Mouse (Mus musculus): ENCODE results near the gene Pgrmc2. TPM values are rescaled to one million over a fixed set of nuclear protein-coding genes. Genes with fewer than 3 reads are reported as not detected.
A peak's percentile ranks its signal among the peaks of the same experiment; 100 is the strongest.

Gene Pgrmc2
- polyA plus RNA-seq, 1 experiment from 2014 or later = 17.1 TPM

GRCm38 (mm10) chr3:41081474-41082301 is 1.2 kb downstream of the Pgrmc2 start:
- Histone ChIP-seq H3K27ac (ENCODE audit: low read depth) (peak overlapping the region; percentile 90), H3K4me1 (ENCODE audit: insufficient read depth) (peaks cover 20% of the 10 kb centered on the region), H3K27me3 (ENCODE audit: insufficient read depth, low read length) (no peaks in the 10 kb centered on the region), H3K4me3 (ENCODE audit: low read depth, low read length) (peak overlapping the region; percentile 91), H3K36me3 (replicated peaks; ENCODE audit: insufficient read depth, low read length) (no peaks in the 10 kb centered on the region), H3K9me3 (ENCODE audit: low read length) (no peaks in the 10 kb centered on the region), H3K4me2 (ENCODE audit: low read depth, low read length) (peak overlapping the region; percentile 93), H3K9ac (replicated peaks) (peak overlapping the region; percentile 75)
- ATAC-seq = no peak
- peak; percentile 30 for DNase-seq
- 5% methylated on average over 23 of the region's 23 CpGs for WGBS (ENCODE audit: insufficient replicate concordance)
- TF ChIP-seq CTCF (IDR thresholded peaks at IDR 0.05; ENCODE audit: low read depth) (no peak), EP300 (IDR thresholded peaks at IDR 0.05; ENCODE audit: low read depth) (no peak)

GRCm38 (mm10) chr3:41080724-41081123 is 2.1 kb downstream of the Pgrmc2 start:
- Histone ChIP-seq H3K9ac (replicated peaks) (no peak overlapping the region), H3K4me3 (ENCODE audit: low read depth, low read length) (no peak overlapping the region), H3K4me2 (ENCODE audit: low read depth, low read length) (peak overlapping the region; percentile 93), H3K27ac (ENCODE audit: low read depth) (no peak overlapping the region), H3K9me3 (ENCODE audit: low read length) (no peaks in the 10 kb centered on the region), H3K27me3 (ENCODE audit: insufficient read depth, low read length) (no peaks in the 10 kb centered on the region), H3K36me3 (replicated peaks; ENCODE audit: insufficient read depth, low read length) (no peaks in the 10 kb centered on the region), H3K4me1 (ENCODE audit: insufficient read depth) (peaks cover 20% of the 10 kb centered on the region)
- 34% methylated on average over 3 of the region's 3 CpGs for WGBS (ENCODE audit: insufficient replicate concordance)
- DNase-seq (peak; percentile 31), ATAC-seq (no peak)
- no peak for TF ChIP-seq CTCF (IDR thresholded peaks at IDR 0.05; ENCODE audit: low read depth)
- no peak for TF ChIP-seq EP300 (IDR thresholded peaks at IDR 0.05; ENCODE audit: low read depth)

GRCm38 (mm10) chr3:41078673-41079072 is 4.2 kb downstream of the Pgrmc2 start:
- Histone ChIP-seq H3K4me3 (ENCODE audit: low read depth, low read length) (no peak overlapping the region), H3K27me3 (ENCODE audit: insufficient read depth, low read length) (no peaks in the 10 kb centered on the region), H3K4me2 (ENCODE audit: low read depth, low read length) (no peak overlapping the region), H3K9me3 (ENCODE audit: low read length) (no peaks in the 10 kb centered on the region), H3K4me1 (ENCODE audit: insufficient read depth) (peaks cover 12% of the 10 kb centered on the region), H3K36me3 (replicated peaks; ENCODE audit: insufficient read depth, low read length) (no peaks in the 10 kb centered on the region), H3K9ac (replicated peaks) (no peak overlapping the region), H3K27ac (ENCODE audit: low read depth) (no peak overlapping the region)
- DNase-seq = no peak
- WGBS (ENCODE audit: insufficient replicate concordance) = 82% methylated on average over 2 of the region's 2 CpGs
- TF ChIP-seq EP300 (IDR thresholded peaks at IDR 0.05; ENCODE audit: low read depth) (no peak), CTCF (IDR thresholded peaks at IDR 0.05; ENCODE audit: low read depth) (no peak)
- no peak for ATAC-seq

- Histone ChIP-seq H3K4me1 (ENCODE audit: insufficient read depth) (peaks cover 3% of the 10 kb centered on the region; the same call in 1 of the 2 replicates), H3K4me3 (ENCODE audit: low read depth, low read length) (no peak overlapping the region), H3K36me3 (replicated peaks; ENCODE audit: insufficient read depth, low read length) (no peaks in the 10 kb centered on the region), H3K27me3 (ENCODE audit: insufficient read depth, low read length) (no peaks in the 10 kb centered on the region), H3K9ac (replicated peaks) (no peak overlapping the region), H3K9me3 (ENCODE audit: low read length) (no peaks in the 10 kb centered on the region), H3K27ac (ENCODE audit: low read depth) (no peak overlapping the region), H3K4me2 (ENCODE audit: low read depth, low read length) (no peak overlapping the region)
- TF ChIP-seq EP300 (IDR thresholded peaks at IDR 0.05; ENCODE audit: low read depth) (no peak), CTCF (IDR thresholded peaks at IDR 0.05; ENCODE audit: low read depth) (no peak)
- DNase-seq = no peak
- ATAC-seq = no peak
- 92% methylated on average over 8 of the region's 8 CpGs for WGBS (ENCODE audit: insufficient replicate concordance)
Measured at GRCm38 (mm10) chr3:41075376-41075775, 7.5 kb downstream of the Pgrmc2 start.

- peak; percentile 47 for TF ChIP-seq CTCF (IDR thresholded peaks at IDR 0.05; ENCODE audit: low read depth)
- no peak for TF ChIP-seq EP300 (IDR thresholded peaks at IDR 0.05; ENCODE audit: low read depth)
- Histone ChIP-seq H3K27ac (ENCODE audit: low read depth) (no peak overlapping the region), H3K4me2 (ENCODE audit: low read depth, low read length) (no peak overlapping the region), H3K27me3 (ENCODE audit: insufficient read depth, low read length) (no peaks in the 10 kb centered on the region), H3K4me1 (ENCODE audit: insufficient read depth) (no peaks in the 10 kb centered on the region; the same call in 1 of the 2 replicates), H3K9me3 (ENCODE audit: low read length) (no peaks in the 10 kb centered on the region), H3K4me3 (ENCODE audit: low read depth, low read length) (no peak overlapping the region), H3K9ac (replicated peaks) (no peak overlapping the region), H3K36me3 (replicated peaks; ENCODE audit: insufficient read depth, low read length) (peaks cover 21% of the 10 kb centered on the region)
- 83% methylated on average over 2 of the region's 2 CpGs for WGBS (ENCODE audit: insufficient replicate concordance)
- ATAC-seq (no peak), DNase-seq (no peak)
Measured at GRCm38 (mm10) chr3:41070519-41070918, 12.3 kb downstream of the Pgrmc2 start.

GRCm38 (mm10) chr3:41065320-41065719 is 17.5 kb downstream of the Pgrmc2 start:
- H3K4me2 ChIP-seq (ENCODE audit: low read depth, low read length) = no peak overlapping the region
- peak; percentile 80 for ATAC-seq
- peaks cover 21% of the 10 kb centered on the region for H3K36me3 ChIP-seq (replicated peaks; ENCODE audit: insufficient read depth, low read length)
- no peaks in the 10 kb centered on the region for H3K27me3 ChIP-seq (ENCODE audit: insufficient read depth, low read length)
- H3K4me3 ChIP-seq (ENCODE audit: low read depth, low read length) = no peak overlapping the region
- peaks cover 3% of the 10 kb centered on the region; the same call in 1 of the 2 replicates for H3K4me1 ChIP-seq (ENCODE audit: insufficient read depth)
- no peaks in the 10 kb centered on the region for H3K9me3 ChIP-seq (ENCODE audit: low read length)
- WGBS (ENCODE audit: insufficient replicate concordance) = 63% methylated on average over 2 of the region's 2 CpGs
- peak overlapping the region; percentile 80 for H3K27ac ChIP-seq (ENCODE audit: low read depth)
- no peak overlapping the region for H3K9ac ChIP-seq (replicated peaks)
- TF ChIP-seq EP300 (IDR thresholded peaks at IDR 0.05; ENCODE audit: low read depth) (no peak), CTCF (IDR thresholded peaks at IDR 0.05; ENCODE audit: low read depth) (no peak)
- DNase-seq = no peak

Measured in liver, postnatal 0 days (tissue).